Comparison of ENCODE assay signal across 15 mouse cellular contexts in the genomic region with DNA sequence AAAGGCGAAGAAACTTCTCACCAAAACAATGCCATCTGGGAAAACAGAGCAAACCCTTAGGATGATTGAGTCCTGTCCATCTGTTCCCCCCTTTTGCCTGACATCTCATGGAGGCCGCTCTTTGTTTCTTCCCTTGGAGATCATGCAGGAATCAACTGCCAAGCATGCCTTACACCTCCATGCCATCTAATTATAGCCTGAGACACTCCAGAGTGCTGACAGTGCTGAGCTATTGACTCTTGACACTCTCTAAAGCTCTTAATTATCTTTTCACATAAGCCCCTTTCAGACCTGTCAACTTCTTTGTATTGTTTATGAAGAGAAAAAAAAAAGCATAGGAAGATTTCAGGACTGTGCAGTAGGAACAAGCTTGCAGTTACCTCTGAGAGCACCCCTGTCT.
DNase-seq lines count a peak whose midpoint lies in the region; ATAC-seq lines count a peak whose summit lies in the region.
"Had no signal": no experiment of that assay in that cellular context is flagged by ENCODE, and none has a peak within 500 bp of the region (broad histone marks: within the 10 kb centered on the region; RNA-seq: fewer than 3 reads in every experiment).

No protein-coding gene starts in this region.

- DNase-seq in forebrain, embryonic 11.5 days (ENCODE audit: low spot score), result no peak
- DNase-seq in forebrain, embryonic 10.5 days (ENCODE audit: extremely low spot score, low spot score), result no peak
- DNase-seq in forebrain, embryonic 14.5 days (ENCODE audit: low spot score), result peak; percentile 72
- DNase-seq in heart, adult 9 months (ENCODE audit: low spot score in 2 of 2), result peak; percentile 51 to 65
- peak; percentile 22 for DNase-seq in heart, postnatal 36 days
- no peak for DNase-seq in c-Kit-positive CD71-positive TER-119-positive erythroid progenitor cells, embryonic 14.5 days (ENCODE audit: low spot score)
- DNase-seq: gastrocnemius, postnatal 25 days; kidney, adult 11 months; kidney, postnatal 14 days; layer of hippocampus, adult 9-11 months; right cerebral cortex, postnatal 14 days; thymus, postnatal 4 days had no signal

- ATAC-seq in forebrain, embryonic 11.5 days (replicated peaks; ENCODE audit: low FRiP score), result 0 out of 2 replicates have a peak, but pooled peaks have one; percentile 27
- peak; percentile 66 for ATAC-seq in forebrain, embryonic 14.5 days
- no peak for ATAC-seq in erythroblast, adult 5-6 weeks (replicated peaks; ENCODE audit: low FRiP score, poor library complexity, severe bottlenecking)

- no peaks in the 10 kb centered on the region for H3K36me3 ChIP-seq in forebrain, embryonic 11.5 days (ENCODE audit: control insufficient read depth, insufficient read depth, low read length)
- no peaks in the 10 kb centered on the region for H3K36me3 ChIP-seq in forebrain, embryonic 10.5 days (replicated peaks)
- no peaks in the 10 kb centered on the region for H3K36me3 ChIP-seq in forebrain, embryonic 14.5 days (ENCODE audit: control insufficient read depth, insufficient read depth, low read length)
- H3K36me3 ChIP-seq: embryonic facial prominence, embryonic 12.5 days had no signal

- H3K4me3 ChIP-seq in forebrain, embryonic 11.5 days (ENCODE audit: low read depth, low read length), result no peak overlapping the region
- H3K4me3 ChIP-seq in forebrain, embryonic 10.5 days, result no peak overlapping the region
- H3K4me3 ChIP-seq in forebrain, embryonic 14.5 days (ENCODE audit: low read depth, low read length), result no peak overlapping the region
- H3K4me3 ChIP-seq: embryonic facial prominence, embryonic 12.5 days; myocyte had no signal

- WGBS in forebrain, embryonic 11.5 days, result 47% methylated on average over 2 of the region's 2 CpGs
- 46% methylated on average over 2 of the region's 2 CpGs for WGBS in forebrain, embryonic 10.5 days
- 16% methylated on average over 2 of the region's 2 CpGs for WGBS in forebrain, embryonic 14.5 days

- no peak overlapping the region for H3K27ac ChIP-seq in forebrain, embryonic 11.5 days (ENCODE audit: low read depth, low read length)
- no peak overlapping the region for H3K27ac ChIP-seq in forebrain, embryonic 10.5 days
- no peak overlapping the region for H3K27ac ChIP-seq in forebrain, embryonic 14.5 days (ENCODE audit: low read depth, low read length)
- H3K27ac ChIP-seq: embryonic facial prominence, embryonic 12.5 days had no signal

- H3K9me3 ChIP-seq in forebrain, embryonic 11.5 days (ENCODE audit: control insufficient read depth, low read length), result no peaks in the 10 kb centered on the region
- H3K9me3 ChIP-seq in forebrain, embryonic 10.5 days, result no peaks in the 10 kb centered on the region
- no peaks in the 10 kb centered on the region for H3K9me3 ChIP-seq in forebrain, embryonic 14.5 days (replicated peaks; ENCODE audit: control insufficient read depth, low read length)
- H3K9me3 ChIP-seq: embryonic facial prominence, embryonic 12.5 days had no signal

- no peaks in the 10 kb centered on the region; the same call in 1 of the 2 replicates for H3K4me1 ChIP-seq in forebrain, embryonic 11.5 days (replicated peaks; ENCODE audit: control insufficient read depth, insufficient read depth, low read length)
- H3K4me1 ChIP-seq in forebrain, embryonic 10.5 days, result peaks cover 31% of the 10 kb centered on the region
- H3K4me1 ChIP-seq in forebrain, embryonic 14.5 days (ENCODE audit: control insufficient read depth, insufficient read depth, low read length), result 0 out of 2 replicates have a peak, but pooled peaks cover 2% of the 10 kb centered on the region

- no peak overlapping the region for H3K4me2 ChIP-seq in forebrain, embryonic 11.5 days (ENCODE audit: low read depth, low read length, severe bottlenecking)
- no peak overlapping the region for H3K4me2 ChIP-seq in forebrain, embryonic 14.5 days (ENCODE audit: low read length)
- H3K4me2 ChIP-seq: embryonic facial prominence, embryonic 12.5 days had no signal

- no peaks in the 10 kb centered on the region for H3K27me3 ChIP-seq in forebrain, embryonic 11.5 days (ENCODE audit: control insufficient read depth, insufficient read depth, low read length)
- peaks cover 28% of the 10 kb centered on the region; the same call in 1 of the 2 replicates for H3K27me3 ChIP-seq in forebrain, embryonic 10.5 days (ENCODE audit: poor library complexity, severe bottlenecking)
- no peaks in the 10 kb centered on the region for H3K27me3 ChIP-seq in forebrain, embryonic 14.5 days (replicated peaks; ENCODE audit: control insufficient read depth, insufficient read depth, low read length)
- H3K27me3 ChIP-seq: embryonic facial prominence, embryonic 12.5 days had no signal

- H3K9ac ChIP-seq in forebrain, embryonic 11.5 days (ENCODE audit: low read length), result no peak overlapping the region
- H3K9ac ChIP-seq in forebrain, embryonic 14.5 days (ENCODE audit: low read length), result no peak overlapping the region
- H3K9ac ChIP-seq: embryonic facial prominence, embryonic 12.5 days had no signal

- intact Hi-C loops in heart, postnatal 36 days (cut with DNase I), result loop anchor here (5.0 kb wide), 1 partner anchor 57 kb away; no protein-coding TSS in a partner anchor

Comparison
In these comparisons a context has a peak if more than half of its experiments do, and no peak if none do; other contexts are left out.
1. DNase-seq: peak in forebrain, embryonic 14.5 days (single experiment), heart, adult 9 months (2 of 2) and heart, postnatal 36 days (2 of 2); none in forebrain, embryonic 11.5 days (single experiment), forebrain, embryonic 10.5 days (single experiment) and c-Kit-positive CD71-positive TER-119-positive erythroid progenitor cells, embryonic 14.5 days (single experiment).